ENCODE assay signal across 8 mouse cellular contexts in the genomic region with DNA sequence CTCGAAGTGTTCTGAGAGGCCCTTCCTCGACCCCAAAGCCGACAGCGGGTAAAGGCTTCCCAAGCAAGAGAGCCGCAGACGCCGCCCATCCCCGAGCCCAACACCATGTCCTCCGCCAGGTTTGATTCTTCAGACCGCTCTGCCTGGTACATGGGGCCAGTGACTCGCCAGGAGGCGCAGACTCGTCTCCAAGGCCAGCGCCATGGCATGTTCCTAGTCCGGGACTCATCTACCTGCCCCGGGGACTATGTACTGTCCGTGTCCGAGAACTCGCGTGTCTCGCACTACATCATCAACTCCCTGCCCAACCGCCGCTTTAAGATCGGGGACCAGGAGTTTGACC. TPM values are rescaled to one million over a fixed set of nuclear protein-coding genes. Genes with fewer than 3 reads are reported as not detected.
DNase-seq lines count a peak whose midpoint lies in the region; ATAC-seq and TF ChIP-seq lines count a peak whose summit lies in the region.

No protein-coding gene starts in this region.

- H3K4me1 ChIP-seq in spleen, adult 2 months (ENCODE audit: control insufficient read depth, insufficient read depth, insufficient read length): peaks cover 2% of the 10 kb centered on the region
- peaks cover 44% of the 10 kb centered on the region for H3K4me1 ChIP-seq in erythroblast, embryonic 14.5 days (ENCODE audit: control insufficient read depth)
- peaks cover 14% of the 10 kb centered on the region for H3K4me1 ChIP-seq in limb, embryonic 14.5 days (ENCODE audit: control insufficient read depth, insufficient read depth, low read length)
- peaks cover 19% of the 10 kb centered on the region for H3K4me1 ChIP-seq in midbrain, embryonic 14.5 days (ENCODE audit: control insufficient read depth, insufficient read depth, low read length)

- no peaks in the 10 kb centered on the region for H3K36me3 ChIP-seq in spleen, adult 2 months (ENCODE audit: control insufficient read depth, insufficient read depth, low read length)
- peaks cover 26% of the 10 kb centered on the region for H3K36me3 ChIP-seq in erythroblast, embryonic 14.5 days (ENCODE audit: control insufficient read depth)
- H3K36me3 ChIP-seq in limb, embryonic 14.5 days (ENCODE audit: control insufficient read depth, insufficient read depth, low read length): peaks cover 17% of the 10 kb centered on the region
- H3K36me3 ChIP-seq in midbrain, embryonic 14.5 days (ENCODE audit: control insufficient read depth, insufficient read depth, low read length): peaks cover 11% of the 10 kb centered on the region

- no peak for TF ChIP-seq CTCF in spleen, adult 2 months (IDR thresholded peaks at IDR 0.05; ENCODE audit: extremely low read depth, insufficient read depth, insufficient read length, insufficient replicate concordance)

- under 1% methylated on average over 24 of the region's 24 CpGs for WGBS in spleen, adult 2 months
- WGBS in limb, embryonic 14.5 days: under 1% methylated on average over 24 of the region's 24 CpGs
- WGBS in midbrain, embryonic 14.5 days: 1% methylated on average over 24 of the region's 24 CpGs

- H3K9me3 ChIP-seq in erythroblast, embryonic 14.5 days (ENCODE audit: control insufficient read depth, low read length): no peaks in the 10 kb centered on the region
- no peaks in the 10 kb centered on the region for H3K9me3 ChIP-seq in limb, embryonic 14.5 days (ENCODE audit: control insufficient read depth, low read length)
- H3K9me3 ChIP-seq in midbrain, embryonic 14.5 days (ENCODE audit: control insufficient read depth, low read length): no peaks in the 10 kb centered on the region

- H3K27ac ChIP-seq in spleen, adult 2 months (ENCODE audit: insufficient read depth, low read length): peak overlapping the region; percentile 87
- H3K27ac ChIP-seq in limb, embryonic 14.5 days (replicated peaks; ENCODE audit: low read depth, low read length): peak overlapping the region; percentile 90
- peak overlapping the region; percentile 96 for H3K27ac ChIP-seq in midbrain, embryonic 14.5 days (replicated peaks; ENCODE audit: low read depth, low read length)

- DNase-seq in spleen, adult 2 months (ENCODE audit: low read depth in 1 of 2, low spot score in 2 of 2): no peak
- DNase-seq in spleen, adult 12 weeks (ENCODE audit: low spot score): no peak
- DNase-seq in adrenal gland, postnatal 36 days: peak; percentile 56 to 61
- peak; percentile 70 for DNase-seq in induced T-regulatory cell, adult 2 months (ENCODE audit: low read depth)
- peak; percentile 28 for DNase-seq in limb, embryonic 14.5 days (ENCODE audit: low spot score)
- peak; percentile 66 for DNase-seq in midbrain, embryonic 14.5 days
- DNase-seq in Muller cell, postnatal 12 days (ENCODE audit: inconsistent ontology term): no peak

- peak overlapping the region; percentile 89 for H3K9ac ChIP-seq in limb, embryonic 14.5 days (ENCODE audit: low read depth, low read length, severe bottlenecking)
- H3K9ac ChIP-seq in midbrain, embryonic 14.5 days (replicated peaks; ENCODE audit: low read length): peak overlapping the region; percentile 96

- no peak for TF ChIP-seq POLR2A in spleen, adult 2 months (IDR thresholded peaks at IDR 0.05; ENCODE audit: low read depth, low read length)
- TF ChIP-seq POLR2A in limb, embryonic 14.5 days (IDR thresholded peaks at IDR 0.05; ENCODE audit: borderline replicate concordance, extremely low read depth, insufficient read depth, insufficient read length): no peak

- no peaks in the 10 kb centered on the region for H3K27me3 ChIP-seq in spleen, adult 2 months (ENCODE audit: control insufficient read depth, insufficient read depth, low read length)
- 0 out of 2 replicates have a peak, but pooled peaks cover 3% of the 10 kb centered on the region for H3K27me3 ChIP-seq in erythroblast, embryonic 14.5 days (ENCODE audit: control insufficient read depth)
- no peaks in the 10 kb centered on the region for H3K27me3 ChIP-seq in limb, embryonic 14.5 days (ENCODE audit: control insufficient read depth, insufficient read depth, low read length)
- H3K27me3 ChIP-seq in midbrain, embryonic 14.5 days (ENCODE audit: control insufficient read depth, insufficient read depth, low read length): no peaks in the 10 kb centered on the region

- peak; percentile 28 for ATAC-seq in limb, embryonic 14.5 days (ENCODE audit: low FRiP score, low read depth)
- peak; percentile 28; the same call in 1 of the 2 replicates for ATAC-seq in midbrain, embryonic 14.5 days (ENCODE audit: low FRiP score, low TSS enrichment)

- peak overlapping the region; percentile 90 for H3K4me2 ChIP-seq in limb, embryonic 14.5 days (replicated peaks; ENCODE audit: low read depth, low read length, severe bottlenecking)
- H3K4me2 ChIP-seq in midbrain, embryonic 14.5 days (ENCODE audit: low read length): peak overlapping the region; percentile 98

- H3K4me3 ChIP-seq in spleen, adult 2 months (ENCODE audit: extremely low read depth, insufficient read depth, insufficient read length): peak overlapping the region; percentile 87
- peak overlapping the region; percentile 98 for H3K4me3 ChIP-seq in erythroblast, embryonic 14.5 days (replicated peaks)
- peak overlapping the region; percentile 93 for H3K4me3 ChIP-seq in limb, embryonic 14.5 days (replicated peaks; ENCODE audit: low read length)
- peak overlapping the region; percentile 100 for H3K4me3 ChIP-seq in midbrain, embryonic 14.5 days (replicated peaks; ENCODE audit: low read depth, low read length)

RNA-seq across cellular contexts. Expression of a gene that starts 0.6 kb away (rescaled TPM):
- 50.5 and 67.7 TPM in 2 replicates for polyA plus RNA-seq in spleen, adult 2 months (2012; rRNA removed)
- total RNA-seq in adrenal gland, postnatal 36 days (2021): 10 to 100 TPM; 30.4 to 38.1 TPM
- polyA plus RNA-seq in erythroblast, embryonic 14.5 days (2012): 0.84 and 0.88 TPM in 2 replicates
- polyA plus RNA-seq in limb, embryonic 14.5 days (2012; rRNA removed): 36.6 and 65.3 TPM in 2 replicates
- polyA plus RNA-seq in limb, embryonic 14.5 days (2014; fragmentation: Nextera tagmentation; extraction: Ambion mirVana): 62.9 and 70.7 TPM in 2 replicates
- polyA plus RNA-seq in midbrain, embryonic 14.5 days (2014; fragmentation: Nextera tagmentation; extraction: Ambion mirVana): 76.3 and 85.4 TPM in 2 replicates

RNA-seq across cellular contexts. Expression of a gene that starts 37.1 kb away (rescaled TPM):
- 0.23 TPM in 2 replicates for polyA plus RNA-seq in spleen, adult 2 months (2012; rRNA removed)
- total RNA-seq in adrenal gland, postnatal 36 days (2021): 1 to 10 TPM; 6.5 to 8.5 TPM
- polyA plus RNA-seq in erythroblast, embryonic 14.5 days (2012): not detected in 2 replicates
- 0.85 and 1.3 TPM in 2 replicates for polyA plus RNA-seq in limb, embryonic 14.5 days (2012; rRNA removed)
- 0.48 and 0.55 TPM in 2 replicates for polyA plus RNA-seq in limb, embryonic 14.5 days (2014; fragmentation: Nextera tagmentation; extraction: Ambion mirVana)
- polyA plus RNA-seq in midbrain, embryonic 14.5 days (2014; fragmentation: Nextera tagmentation; extraction: Ambion mirVana): 4.4 and 4.7 TPM in 2 replicates

RNA-seq across cellular contexts. Expression of a gene that starts 46.2 kb away (rescaled TPM):
- 49.4 and 53.5 TPM in 2 replicates for polyA plus RNA-seq in spleen, adult 2 months (2012; rRNA removed)
- 10 to 100 TPM; 90.6 to 97.2 TPM for total RNA-seq in adrenal gland, postnatal 36 days (2021)
- 0.79 and 1.9 TPM in 2 replicates for polyA plus RNA-seq in erythroblast, embryonic 14.5 days (2012)
- 62.3 and 74.3 TPM in 2 replicates for polyA plus RNA-seq in limb, embryonic 14.5 days (2012; rRNA removed)
- 36.5 and 37.5 TPM in 2 replicates for polyA plus RNA-seq in limb, embryonic 14.5 days (2014; fragmentation: Nextera tagmentation; extraction: Ambion mirVana)
- polyA plus RNA-seq in midbrain, embryonic 14.5 days (2014; fragmentation: Nextera tagmentation; extraction: Ambion mirVana): 65.2 and 77.6 TPM in 2 replicates

RNA-seq across cellular contexts. Expression of a gene that starts 46.6 kb away (rescaled TPM):
- polyA plus RNA-seq in spleen, adult 2 months (2012; rRNA removed): 7.1 and 7.3 TPM in 2 replicates
- 10 to 100 TPM; 27.3 to 30.2 TPM for total RNA-seq in adrenal gland, postnatal 36 days (2021)
- 0.49 and 0.66 TPM in 2 replicates for polyA plus RNA-seq in erythroblast, embryonic 14.5 days (2012)
- polyA plus RNA-seq in limb, embryonic 14.5 days (2012; rRNA removed): 9.0 and 9.7 TPM in 2 replicates
- polyA plus RNA-seq in limb, embryonic 14.5 days (2014; fragmentation: Nextera tagmentation; extraction: Ambion mirVana): 6.6 and 7.8 TPM in 2 replicates
- polyA plus RNA-seq in midbrain, embryonic 14.5 days (2014; fragmentation: Nextera tagmentation; extraction: Ambion mirVana): 10.7 and 16.2 TPM in 2 replicates

RNA-seq across cellular contexts. Expression of a gene that starts 56.1 kb away (rescaled TPM):
- polyA plus RNA-seq in spleen, adult 2 months (2012; rRNA removed): 110 and 149 TPM in 2 replicates
- total RNA-seq in adrenal gland, postnatal 36 days (2021): 10 to 100 TPM; 56.1 to 59.9 TPM
- polyA plus RNA-seq in erythroblast, embryonic 14.5 days (2012): 0.59 and 0.78 TPM in 2 replicates
- 246 and 336 TPM in 2 replicates for polyA plus RNA-seq in limb, embryonic 14.5 days (2012; rRNA removed)
- 82.6 and 87.6 TPM in 2 replicates for polyA plus RNA-seq in limb, embryonic 14.5 days (2014; fragmentation: Nextera tagmentation; extraction: Ambion mirVana)
- polyA plus RNA-seq in midbrain, embryonic 14.5 days (2014; fragmentation: Nextera tagmentation; extraction: Ambion mirVana): 117 and 121 TPM in 2 replicates

Comparison
In these comparisons a context has a peak if more than half of its experiments do, and no peak if none do; other contexts are left out.
1. DNase-seq: peak in adrenal gland, postnatal 36 days (2 of 2), induced T-regulatory cell, adult 2 months (single experiment), limb, embryonic 14.5 days (single experiment) and midbrain, embryonic 14.5 days (single experiment); none in spleen, adult 2 months (0 of 2), spleen, adult 12 weeks (single experiment) and Muller cell, postnatal 12 days (single experiment).
2. RNA of a gene that starts 0.6 kb away (polyA plus RNA-seq): 76.3 to 85.4 TPM in midbrain, embryonic 14.5 days, 36.6 to 70.7 TPM in limb, embryonic 14.5 days and 50.5 to 67.7 TPM in spleen, adult 2 months; 0.84 to 0.88 TPM in erythroblast, embryonic 14.5 days; every median in the first group is over 10 times any median in the second.
3. RNA of a gene that starts 46.2 kb away (polyA plus RNA-seq): 65.2 to 77.6 TPM in midbrain, embryonic 14.5 days, 36.5 to 74.3 TPM in limb, embryonic 14.5 days and 49.4 to 53.5 TPM in spleen, adult 2 months; 0.79 to 1.9 TPM in erythroblast, embryonic 14.5 days; every median in the first group is over 10 times any median in the second.
4. Peak in every context shown above with its lines, with median percentiles within 50 percentile points of each other: H3K27ac ChIP-seq and H3K4me3 ChIP-seq.